Mouse (Mus musculus) adrenal gland, adult 2 months (tissue): ENCODE data around the gene Eno2. TPM values are rescaled to one million over a fixed set of nuclear protein-coding genes. Genes with fewer than 3 reads are reported as not detected.
"Not testable (repeated sequence)": the region's sequence is repeated elsewhere in the genome, so short reads cannot be mapped to it uniquely, and the experiment has no call there.

ENCODE experiments used
- DNase-seq: peaks from one replicate; pipeline ENCODE4 v3.0.0; 2021
- long read RNA-seq: library from polyadenylated mRNA; stranded (forward); transcript quantifications from one replicate; pipeline ENCODE4 v2.0.0, GENCODE M21; 2021
- polyA plus RNA-seq: library from polyadenylated mRNA; depleted of rRNA; stranded (reverse); fragments of >200 nt; gene quantifications from 2 replicates; pipeline ENCODE4 v1.2.3, GENCODE M21; 2012; rRNA removed
- total RNA-seq, 2 experiments: library from RNA; stranded (reverse); gene quantifications; 2 replicates each; pipeline ENCODE4 v1.2.3; 2021

Gene Eno2
- total RNA-seq (10 to 100 TPM; 12.4 to 35.9 TPM), polyA plus RNA-seq (8.3 and 16.5 TPM in 2 replicates)
- long read RNA-seq, transcript Eno2-201 (12 exons, 2,795 nt): major isoform, 13 of 21 reads
- long read RNA-seq, partial matches to known transcripts: 2 of 21 reads
- long read RNA-seq, other reads (novel, unspliced or antisense): 5 of 21 reads

GRCm38 (mm10) chr6:124769101-124769765 lies at the start of gene Eno2:
Eno2 (minus strand) TSS chr6:124769673.
- peak; percentile 63 for DNase-seq

GRCm38 (mm10) chr6:124817971-124818370 lies 48.5 kb upstream of the Eno2 start:
- DNase-seq: no peak

GRCm38 (mm10) chr6:124817563-124817962 lies 48.1 kb upstream of the Eno2 start:
- no peak for DNase-seq

- DNase-seq: peak; percentile 0
Measured at GRCm38 (mm10) chr6:124817125-124817524, 47.7 kb upstream of the Eno2 start.

GRCm38 (mm10) chr6:124816611-124817010 lies 47.1 kb upstream of the Eno2 start:
- DNase-seq: peak; percentile 0

GRCm38 (mm10) chr6:124814858-124815774 lies 45.6 kb upstream of the Eno2 start:
- DNase-seq: no peak

- DNase-seq: no peak
Measured at GRCm38 (mm10) chr6:124814448-124814847, 45.0 kb upstream of the Eno2 start.

GRCm38 (mm10) chr6:124813933-124814332 lies 44.5 kb upstream of the Eno2 start, which contains the start of gene Tpi1:
Tpi1 (minus strand) TSS chr6:124814296.
- peak; percentile 95 for DNase-seq

GRCm38 (mm10) chr6:124813496-124813895 lies 44.0 kb upstream of the Eno2 start:
- DNase-seq: peak; percentile 71

- peak; percentile 36 for DNase-seq
Measured at GRCm38 (mm10) chr6:124812848-124813247, 43.4 kb upstream of the Eno2 start.

- DNase-seq: peak; percentile 31
Measured at GRCm38 (mm10) chr6:124811701-124812560, 42.5 kb upstream of the Eno2 start.

- no peak for DNase-seq
Measured at GRCm38 (mm10) chr6:124811403-124811665, 41.9 kb upstream of the Eno2 start.

GRCm38 (mm10) chr6:124810566-124811402 lies 41.3 kb upstream of the Eno2 start:
- not testable (repeated sequence) for DNase-seq

GRCm38 (mm10) chr6:124809775-124810538 lies 40.5 kb upstream of the Eno2 start:
- no peak for DNase-seq

GRCm38 (mm10) chr6:124809052-124809774 lies 39.7 kb upstream of the Eno2 start:
- peak; percentile 92 for DNase-seq

- DNase-seq: peak; percentile 89
Measured at GRCm38 (mm10) chr6:124808358-124809012, 39.0 kb upstream of the Eno2 start, which contains the start of gene Spsb2. Spsb2 (plus strand) TSS chr6:124808661.

GRCm38 (mm10) chr6:124807986-124808357 lies 38.5 kb upstream of the Eno2 start:
- DNase-seq: no peak

GRCm38 (mm10) chr6:124807366-124807765 lies 37.9 kb upstream of the Eno2 start:
- DNase-seq: no peak
